In genomic region chr10:117316391-117316790, GRCm38 (mm10) we compare ENCODE assay signal across 26 mouse cellular contexts. TPM values are rescaled to one million over a fixed set of nuclear protein-coding genes. Genes with fewer than 3 reads are reported as not detected.
DNase-seq lines count a peak whose midpoint lies in the region; ATAC-seq and TF ChIP-seq lines count a peak whose summit lies in the region.
"Had no signal": no experiment of that assay in that cellular context is flagged by ENCODE, and none has a peak within 500 bp of the region (broad histone marks: within the 10 kb centered on the region; RNA-seq: fewer than 3 reads in every experiment).

No protein-coding gene starts in this region.

- no peak for DNase-seq in forebrain, postnatal 0 days
- DNase-seq in kidney, adult 11 months, result no peak
- no peak for DNase-seq in midbrain, embryonic 10.5 days (ENCODE audit: low spot score)
- no peak for DNase-seq in midbrain, embryonic 11.5 days (ENCODE audit: low spot score, missing footprints)
- DNase-seq: adrenal gland, adult 2 months; adrenal gland, postnatal 14 days; cerebellum, adult 11-12 months; cerebellum, adult 8-10 months; cerebellum, postnatal 14 days; gastrocnemius, adult 2 months; gastrocnemius, postnatal 14 days; heart, adult 18-20 months had no signal

- no peak overlapping the region for H3K9ac ChIP-seq in forebrain, embryonic 13.5 days
- no peak overlapping the region for H3K9ac ChIP-seq in forebrain, postnatal 0 days
- no peak overlapping the region for H3K9ac ChIP-seq in kidney, embryonic 16.5 days (replicated peaks; ENCODE audit: low read length)
- no peak overlapping the region for H3K9ac ChIP-seq in midbrain, embryonic 11.5 days (ENCODE audit: low read length)
- H3K9ac ChIP-seq: embryonic facial prominence, embryonic 13.5 days; forebrain, embryonic 12.5 days; hindbrain, embryonic 13.5 days; intestine, embryonic 15.5 days had no signal

- WGBS in forebrain, embryonic 13.5 days, result 94% methylated on average over 11 of the region's 11 CpGs
- WGBS in forebrain, postnatal 0 days, result 93% methylated on average over 11 of the region's 11 CpGs
- WGBS in kidney, embryonic 16.5 days, result 83% methylated on average over 11 of the region's 11 CpGs
- WGBS in midbrain, embryonic 10.5 days, result 91% methylated on average over 11 of the region's 11 CpGs
- 95% methylated on average over 11 of the region's 11 CpGs for WGBS in midbrain, embryonic 11.5 days

- no peak overlapping the region for H3K4me2 ChIP-seq in forebrain, embryonic 13.5 days
- H3K4me2 ChIP-seq in forebrain, postnatal 0 days (ENCODE audit: low read depth), result no peak overlapping the region
- no peak overlapping the region for H3K4me2 ChIP-seq in kidney, embryonic 16.5 days (replicated peaks; ENCODE audit: low read depth, low read length)
- H3K4me2 ChIP-seq in midbrain, embryonic 11.5 days, result no peak overlapping the region
- H3K4me2 ChIP-seq: embryonic facial prominence, embryonic 13.5 days; forebrain, embryonic 12.5 days; heart, embryonic 11.5 days; hindbrain, embryonic 13.5 days; intestine, embryonic 15.5 days had no signal

- no peaks in the 10 kb centered on the region for H3K27me3 ChIP-seq in forebrain, embryonic 13.5 days
- H3K27me3 ChIP-seq in forebrain, postnatal 0 days (ENCODE audit: insufficient read depth, low read length), result no peaks in the 10 kb centered on the region
- H3K27me3 ChIP-seq in kidney, embryonic 16.5 days (ENCODE audit: insufficient read depth, low read length), result no peaks in the 10 kb centered on the region
- H3K27me3 ChIP-seq in midbrain, embryonic 10.5 days (ENCODE audit: low read depth, poor library complexity, severe bottlenecking), result no peaks in the 10 kb centered on the region
- no peaks in the 10 kb centered on the region for H3K27me3 ChIP-seq in midbrain, embryonic 11.5 days (ENCODE audit: control insufficient read depth, insufficient read depth, low read length)
- H3K27me3 ChIP-seq: embryonic facial prominence, embryonic 13.5 days; forebrain, embryonic 12.5 days; hindbrain, embryonic 13.5 days; intestine, embryonic 15.5 days had no signal

- H3K4me1 ChIP-seq in forebrain, embryonic 13.5 days, result no peaks in the 10 kb centered on the region
- H3K4me1 ChIP-seq in forebrain, postnatal 0 days (ENCODE audit: insufficient read depth), result no peaks in the 10 kb centered on the region
- H3K4me1 ChIP-seq in kidney, embryonic 16.5 days (ENCODE audit: insufficient read depth, low read length), result no peaks in the 10 kb centered on the region
- H3K4me1 ChIP-seq in midbrain, embryonic 10.5 days, result 0 out of 2 replicates have a peak, but pooled peaks cover 3% of the 10 kb centered on the region
- no peaks in the 10 kb centered on the region for H3K4me1 ChIP-seq in midbrain, embryonic 11.5 days (ENCODE audit: control insufficient read depth, insufficient read depth, low read length)
- H3K4me1 ChIP-seq: embryonic facial prominence, embryonic 13.5 days; forebrain, embryonic 12.5 days; hindbrain, embryonic 13.5 days; intestine, embryonic 15.5 days had no signal

- no peak overlapping the region for H3K27ac ChIP-seq in forebrain, embryonic 13.5 days
- no peak overlapping the region for H3K27ac ChIP-seq in forebrain, postnatal 0 days (ENCODE audit: low read depth, low read length)
- no peak overlapping the region for H3K27ac ChIP-seq in kidney, embryonic 16.5 days (ENCODE audit: low read length)
- 0 out of 2 replicates have a peak overlapping the region, but pooled peaks have one; percentile 9 for H3K27ac ChIP-seq in midbrain, embryonic 10.5 days (replicated peaks)
- no peak overlapping the region for H3K27ac ChIP-seq in midbrain, embryonic 11.5 days (ENCODE audit: low read depth, low read length)
- H3K27ac ChIP-seq: embryonic facial prominence, embryonic 13.5 days; forebrain, embryonic 12.5 days; gastrocnemius, adult 2 months; hindbrain, embryonic 10.5 days; hindbrain, embryonic 13.5 days; intestine, embryonic 15.5 days had no signal

- no peaks in the 10 kb centered on the region for H3K9me3 ChIP-seq in forebrain, embryonic 13.5 days (replicated peaks)
- no peaks in the 10 kb centered on the region for H3K9me3 ChIP-seq in forebrain, postnatal 0 days (ENCODE audit: low read length)
- no peaks in the 10 kb centered on the region for H3K9me3 ChIP-seq in kidney, embryonic 16.5 days (ENCODE audit: low read length)
- H3K9me3 ChIP-seq in midbrain, embryonic 10.5 days (replicated peaks), result no peaks in the 10 kb centered on the region
- no peaks in the 10 kb centered on the region for H3K9me3 ChIP-seq in midbrain, embryonic 11.5 days (ENCODE audit: control insufficient read depth, low read length)
- H3K9me3 ChIP-seq: embryonic facial prominence, embryonic 13.5 days; forebrain, embryonic 12.5 days; hindbrain, embryonic 10.5 days; hindbrain, embryonic 13.5 days; intestine, embryonic 15.5 days had no signal

- no peak for TF ChIP-seq CTCF in forebrain, postnatal 0 days (IDR thresholded peaks at IDR 0.05; ENCODE audit: low read depth)

- no peak overlapping the region for H3K4me3 ChIP-seq in forebrain, embryonic 13.5 days
- H3K4me3 ChIP-seq in forebrain, postnatal 0 days (ENCODE audit: low read depth, low read length), result no peak overlapping the region
- no peak overlapping the region for H3K4me3 ChIP-seq in kidney, embryonic 16.5 days (ENCODE audit: low read length)
- H3K4me3 ChIP-seq in midbrain, embryonic 10.5 days, result no peak overlapping the region
- no peak overlapping the region for H3K4me3 ChIP-seq in midbrain, embryonic 11.5 days (ENCODE audit: low read depth, low read length)
- H3K4me3 ChIP-seq: embryonic facial prominence, embryonic 13.5 days; erythroblast, embryonic 14.5 days; forebrain, embryonic 12.5 days; gastrocnemius, adult 2 months; hindbrain, embryonic 10.5 days; hindbrain, embryonic 13.5 days; intestine, embryonic 15.5 days had no signal

- H3K36me3 ChIP-seq in forebrain, embryonic 13.5 days (ENCODE audit: poor library complexity, severe bottlenecking), result no peaks in the 10 kb centered on the region
- no peaks in the 10 kb centered on the region for H3K36me3 ChIP-seq in forebrain, postnatal 0 days (ENCODE audit: insufficient read depth)
- no peaks in the 10 kb centered on the region for H3K36me3 ChIP-seq in kidney, embryonic 16.5 days (ENCODE audit: insufficient read depth, low read length)
- H3K36me3 ChIP-seq in midbrain, embryonic 10.5 days, result no peaks in the 10 kb centered on the region
- no peaks in the 10 kb centered on the region for H3K36me3 ChIP-seq in midbrain, embryonic 11.5 days (ENCODE audit: control insufficient read depth, insufficient read depth, low read length)
- H3K36me3 ChIP-seq: embryonic facial prominence, embryonic 13.5 days; forebrain, embryonic 12.5 days; hindbrain, embryonic 10.5 days; hindbrain, embryonic 13.5 days; intestine, embryonic 15.5 days had no signal

- 0 out of 2 replicates have a peak, but pooled peaks have one; percentile 21 for ATAC-seq in forebrain, embryonic 13.5 days
- ATAC-seq in forebrain, postnatal 0 days, result no peak
- peak; percentile 39; the same call in 1 of the 2 replicates for ATAC-seq in kidney, embryonic 16.5 days (ENCODE audit: low FRiP score, low TSS enrichment)
- no peak for ATAC-seq in midbrain, embryonic 11.5 days (ENCODE audit: low FRiP score)
- ATAC-seq: CD4-positive, CD25-positive, alpha-beta regulatory T cell, adult 4 months; forebrain, embryonic 16.5 days; hindbrain, embryonic 16.5 days; intestine, embryonic 15.5 days had no signal

RNA-seq across cellular contexts. Expression of gene Lyz1, which starts 23.7 kb away (rescaled TPM):
- polyA plus RNA-seq in forebrain, embryonic 13.5 days (2015; fragmentation: Nextera tagmentation; extraction: Ambion mirVana), result 0.14 TPM in 1 of 2 replicates, not detected in the other
- total RNA-seq in forebrain, postnatal 0 days (2014; rRNA removed), result not detected in 2 replicates
- 0.16 TPM in 1 of 2 replicates, not detected in the other for polyA plus RNA-seq in forebrain, postnatal 0 days (2015; fragmentation: Nextera tagmentation; extraction: Ambion mirVana)
- not detected in 2 replicates for polyA plus RNA-seq in kidney, embryonic 16.5 days (2015; fragmentation: Nextera tagmentation; extraction: Ambion mirVana)
- polyA plus RNA-seq in midbrain, embryonic 10.5 days (2016; fragmentation: Nextera tagmentation; extraction: Ambion mirVana), result not detected in 2 replicates
- polyA plus RNA-seq in midbrain, embryonic 11.5 days (2014; fragmentation: Nextera tagmentation; extraction: Ambion mirVana), result not detected in 2 replicates
- total RNA-seq: MEL had no signal
- polyA plus RNA-seq: C2C12; CD4-positive, CD25-positive, alpha-beta regulatory T cell, adult 4 months; embryonic facial prominence, embryonic 13.5 days; erythroblast, embryonic 14.5 days; forebrain, embryonic 12.5 days; forebrain, embryonic 16.5 days; hindbrain, embryonic 10.5 days; hindbrain, embryonic 13.5 days; hindbrain, embryonic 16.5 days had no signal

RNA-seq across cellular contexts. Expression of gene Lyz2, which starts 34.3 kb away (rescaled TPM):
- 9.5 and 10.4 TPM in 2 replicates for polyA plus RNA-seq in forebrain, embryonic 13.5 days (2015; fragmentation: Nextera tagmentation; extraction: Ambion mirVana)
- total RNA-seq in forebrain, postnatal 0 days (2014; rRNA removed), result 10.2 and 14.2 TPM in 2 replicates
- 25.6 and 29.5 TPM in 2 replicates for polyA plus RNA-seq in forebrain, postnatal 0 days (2015; fragmentation: Nextera tagmentation; extraction: Ambion mirVana)
- polyA plus RNA-seq in kidney, embryonic 16.5 days (2015; fragmentation: Nextera tagmentation; extraction: Ambion mirVana), result 54.1 and 65.5 TPM in 2 replicates
- polyA plus RNA-seq in midbrain, embryonic 10.5 days (2016; fragmentation: Nextera tagmentation; extraction: Ambion mirVana), result 10.8 and 14.9 TPM in 2 replicates
- polyA plus RNA-seq in midbrain, embryonic 11.5 days (2014; fragmentation: Nextera tagmentation; extraction: Ambion mirVana), result 12.8 and 13.7 TPM in 2 replicates
- total RNA-seq: MEL had no signal

Comparison
In these comparisons a context has a peak if more than half of its experiments do, and no peak if none do; other contexts are left out.
1. ATAC-seq: peak in forebrain, embryonic 13.5 days (single experiment) and kidney, embryonic 16.5 days (single experiment); none in forebrain, postnatal 0 days (single experiment) and midbrain, embryonic 11.5 days (single experiment).